Mouse (Mus musculus): ENCODE data around the gene Fbn1.

Fbn1 gene

DNA sequence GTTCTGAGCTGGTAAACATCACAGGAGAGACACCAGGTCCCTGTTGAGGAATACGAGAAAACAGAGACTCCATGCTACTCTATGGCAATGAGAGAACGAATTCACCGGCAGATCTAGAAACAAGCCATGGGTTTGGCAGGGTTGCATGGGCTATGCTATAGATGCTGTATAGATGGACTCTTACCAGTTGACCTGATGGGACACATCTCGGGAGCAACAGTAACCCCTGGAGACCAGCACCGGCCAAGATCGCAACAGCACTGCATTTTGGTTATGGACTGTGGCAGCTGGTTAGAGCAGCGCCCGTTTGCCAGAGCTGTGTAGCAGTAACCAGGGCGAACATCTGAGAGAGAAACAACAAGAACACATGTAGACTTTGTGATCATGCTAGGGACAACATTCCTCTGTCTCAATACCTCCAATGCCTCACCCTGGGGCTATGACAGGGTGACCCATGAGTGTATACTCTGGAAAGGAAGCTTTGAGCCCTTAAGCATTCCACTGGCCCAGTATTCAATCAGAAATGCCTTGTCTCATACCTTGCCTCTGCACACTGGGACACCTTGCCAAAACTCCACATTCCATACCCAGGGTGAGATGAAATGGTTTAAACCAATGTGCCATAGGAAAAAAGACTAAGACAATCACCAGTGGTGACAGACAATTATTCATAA is 113.2 kb downstream of the Fbn1 start:
- DNase-seq (ENCODE audit: low read depth, low spot score) = no peak

DNA sequence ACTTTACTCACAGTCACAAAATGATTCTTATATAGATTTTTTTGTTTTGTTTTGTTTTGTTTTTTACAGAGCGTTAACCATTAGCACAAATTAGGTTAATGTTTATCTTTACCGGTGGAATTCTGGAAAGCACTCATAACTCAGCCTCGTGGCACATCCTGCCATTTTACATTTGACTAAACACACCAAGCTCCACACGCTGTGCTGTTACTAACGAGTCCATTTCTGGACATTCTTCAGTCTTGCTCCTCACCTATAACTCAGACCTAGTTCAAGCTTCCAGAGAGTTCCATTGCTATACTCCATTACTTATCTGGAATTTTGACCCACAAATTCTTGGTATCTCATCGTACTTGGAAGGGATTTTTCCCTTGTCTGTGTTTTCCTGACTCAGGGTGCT is 116.2 kb downstream of the Fbn1 start:
- no peak for DNase-seq (ENCODE audit: low read depth, low spot score)

DNA sequence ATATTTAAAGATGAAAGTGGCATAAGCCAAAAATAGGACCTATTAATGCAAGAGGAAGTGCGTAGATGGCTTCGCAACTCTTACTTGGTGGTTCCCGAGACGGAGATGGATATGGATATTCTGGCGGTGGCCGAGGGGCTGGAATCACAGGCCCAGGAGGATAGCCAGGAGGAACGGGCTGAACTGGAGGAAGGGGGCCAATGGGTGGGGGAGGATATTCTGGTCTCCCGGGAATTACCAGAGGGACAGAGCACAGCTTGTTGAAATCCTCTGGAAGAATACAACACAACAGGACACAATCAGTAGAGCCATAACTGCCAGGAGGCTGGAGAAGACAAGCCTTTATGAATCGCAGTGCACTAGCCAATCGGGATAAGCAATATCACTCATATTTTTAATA is 118.0 kb downstream of the Fbn1 start:
- DNase-seq (ENCODE audit: low read depth, low spot score) = no peak

DNA sequence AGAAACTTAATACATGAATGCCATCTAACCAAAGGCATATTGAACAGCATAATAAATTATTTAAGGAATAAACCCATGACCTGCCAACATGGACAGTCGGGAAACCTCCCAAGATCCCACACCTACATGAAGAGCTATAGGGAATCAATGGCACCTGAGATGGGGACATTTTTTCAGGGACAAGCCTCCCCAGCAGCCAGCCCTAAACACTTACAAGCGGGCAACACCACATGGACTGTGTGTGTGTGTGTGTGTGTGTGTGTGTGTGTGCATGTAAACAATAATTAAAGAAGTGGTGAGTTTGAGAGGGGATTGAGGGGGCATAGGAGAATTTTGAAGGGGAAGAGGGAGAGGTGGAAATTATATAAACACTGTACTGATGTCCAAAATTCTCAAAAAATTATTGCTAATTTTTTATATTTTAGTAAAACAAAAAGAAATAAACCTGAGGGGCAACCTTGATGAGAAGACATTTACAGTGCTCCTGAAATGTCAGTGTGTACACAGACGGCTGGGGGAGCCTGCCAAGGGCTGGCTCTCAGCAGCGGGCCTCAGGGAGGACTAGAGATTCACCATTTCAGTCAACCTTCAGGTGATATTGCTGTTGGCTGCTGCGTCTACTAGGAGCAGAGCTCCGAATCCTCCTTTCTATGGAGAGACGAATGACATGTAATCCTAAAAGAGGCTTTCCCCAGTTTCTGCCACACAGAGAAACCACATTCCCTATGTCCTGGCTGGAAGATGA is 121.4 kb downstream of the Fbn1 start:
- DNase-seq (ENCODE audit: low read depth, low spot score) = no peak

DNA sequence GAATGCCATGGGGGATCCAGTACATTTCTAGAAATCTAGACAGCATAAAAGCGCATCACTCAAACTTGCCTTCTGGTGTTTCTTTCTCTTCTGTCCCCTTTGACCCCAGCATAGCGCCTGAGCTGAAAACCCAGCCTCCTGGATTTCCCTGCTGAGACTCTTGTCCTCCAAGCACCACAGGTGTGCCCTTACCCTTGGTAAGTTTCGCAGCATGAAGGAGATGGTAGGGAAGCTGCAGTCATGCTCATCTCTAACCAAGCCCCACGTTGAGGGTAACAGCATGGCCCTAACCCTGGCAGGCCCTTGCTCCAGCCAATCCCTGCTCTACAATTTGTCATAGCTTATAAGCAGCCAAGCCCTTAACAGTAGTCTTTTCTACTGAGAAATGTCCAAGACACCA is 122.9 kb downstream of the Fbn1 start:
- DNase-seq (ENCODE audit: low read depth, low spot score) = no peak

DNA sequence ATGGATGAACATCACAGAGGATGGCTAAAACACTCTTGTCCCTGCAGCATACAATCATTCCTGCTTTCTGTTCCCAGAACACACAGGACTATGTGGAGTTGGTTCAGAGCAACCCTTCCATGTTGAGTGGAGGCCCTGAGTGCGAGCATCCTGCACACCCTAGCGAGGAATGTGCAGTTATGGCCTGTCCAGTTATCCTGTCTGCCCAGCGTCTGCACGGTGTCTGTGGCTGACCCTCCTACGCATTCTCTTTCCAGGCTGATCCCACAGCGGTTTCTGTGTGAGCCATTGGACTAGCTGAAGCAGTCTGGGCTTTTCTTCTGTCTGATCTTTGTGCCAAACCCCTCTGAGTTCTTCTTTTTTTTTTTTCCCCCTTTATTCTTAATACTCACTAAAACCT is 123.4 kb downstream of the Fbn1 start:
- DNase-seq (ENCODE audit: low read depth, low spot score) = no peak

DNA sequence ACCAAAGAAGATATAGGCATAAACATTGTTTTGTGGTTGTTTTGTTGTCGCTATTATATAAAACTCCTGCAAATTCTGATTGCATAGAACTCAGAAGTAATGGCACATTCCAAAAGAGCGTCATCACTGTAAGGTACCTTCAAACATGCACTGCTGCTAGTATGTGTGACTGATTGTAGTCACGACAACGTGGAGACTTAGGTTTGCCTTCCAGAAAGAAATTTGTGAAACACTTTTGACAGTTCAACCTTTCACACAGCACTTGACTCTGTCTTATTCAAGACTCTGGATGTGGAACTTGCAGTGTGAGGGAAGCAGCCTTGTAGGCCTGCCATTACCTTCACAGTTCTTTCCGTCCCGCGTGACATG is 124.5 kb downstream of the Fbn1 start:
- DNase-seq (ENCODE audit: low read depth, low spot score) = no peak

DNA sequence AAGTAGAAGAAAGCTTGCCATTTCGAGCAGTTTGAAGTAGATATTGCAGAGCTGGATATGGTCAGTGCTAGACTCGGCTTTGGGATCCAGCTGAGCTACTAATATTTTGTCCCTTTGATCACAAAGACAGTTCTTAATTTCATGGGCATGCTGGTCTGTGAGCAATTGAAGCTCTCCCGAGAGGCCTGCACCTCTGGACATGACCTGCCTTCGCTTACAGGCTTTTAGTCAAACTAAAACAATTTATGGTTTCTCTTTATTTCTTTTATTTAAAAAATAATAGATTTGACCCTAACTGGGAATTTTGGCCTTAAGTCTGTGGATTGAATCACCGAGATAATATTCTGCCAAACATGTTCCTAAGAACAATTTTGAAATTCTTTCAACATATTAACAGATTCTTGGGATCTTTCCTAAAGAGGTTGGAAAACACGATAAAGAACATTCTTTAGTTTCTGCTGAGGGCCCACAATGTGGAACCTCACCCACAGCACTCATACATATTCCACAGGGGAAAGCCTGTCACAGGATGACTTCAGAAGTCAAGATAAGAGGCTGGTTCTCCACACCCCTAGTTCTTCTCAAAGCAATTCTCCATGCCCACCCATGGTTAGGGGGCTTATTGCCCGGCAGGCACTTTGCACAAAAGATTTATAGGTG is 125.0 kb downstream of the Fbn1 start:
- DNase-seq (ENCODE audit: low read depth, low spot score) = no peak

DNA sequence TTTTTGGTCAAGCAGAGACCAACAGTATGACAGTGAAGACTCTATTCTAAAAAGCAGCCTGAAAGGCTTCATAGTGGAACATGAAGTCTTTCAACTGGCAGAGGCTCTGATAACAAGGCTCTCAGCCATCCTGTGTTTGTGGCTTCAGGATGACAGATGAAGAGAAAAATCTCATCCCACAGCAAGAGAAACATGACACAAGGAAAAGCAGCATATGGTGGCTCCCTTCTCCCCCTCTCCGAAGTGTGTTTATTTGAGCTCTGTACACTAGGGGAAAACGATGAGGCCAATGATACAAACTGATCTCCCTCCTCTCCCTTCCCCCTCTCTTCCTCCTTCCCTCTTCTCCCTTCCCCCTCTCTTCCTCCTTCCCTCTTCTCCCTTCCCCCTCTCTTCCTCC is 127.7 kb downstream of the Fbn1 start:
- DNase-seq (ENCODE audit: low read depth, low spot score) = no peak

DNA sequence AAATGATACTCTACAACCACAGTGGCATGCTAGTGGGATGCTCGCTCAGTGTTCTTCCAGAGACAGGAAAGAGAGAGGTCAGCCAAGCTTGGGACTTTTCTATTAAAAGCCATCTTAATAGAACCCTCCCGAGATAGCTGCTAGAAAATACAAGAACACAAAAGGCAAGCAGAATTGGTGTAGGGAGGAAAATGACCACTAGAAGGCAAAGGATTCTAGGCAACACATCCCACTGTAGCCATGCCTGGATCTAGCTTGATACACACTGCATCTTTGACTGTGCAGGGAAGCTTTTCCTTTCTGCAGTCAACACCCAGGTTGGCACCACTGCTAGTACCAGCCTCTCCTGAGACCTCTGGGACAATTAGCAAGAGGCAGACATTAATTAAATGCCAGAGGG is 128.6 kb downstream of the Fbn1 start:
- DNase-seq (ENCODE audit: low read depth, low spot score) = no peak

DNA sequence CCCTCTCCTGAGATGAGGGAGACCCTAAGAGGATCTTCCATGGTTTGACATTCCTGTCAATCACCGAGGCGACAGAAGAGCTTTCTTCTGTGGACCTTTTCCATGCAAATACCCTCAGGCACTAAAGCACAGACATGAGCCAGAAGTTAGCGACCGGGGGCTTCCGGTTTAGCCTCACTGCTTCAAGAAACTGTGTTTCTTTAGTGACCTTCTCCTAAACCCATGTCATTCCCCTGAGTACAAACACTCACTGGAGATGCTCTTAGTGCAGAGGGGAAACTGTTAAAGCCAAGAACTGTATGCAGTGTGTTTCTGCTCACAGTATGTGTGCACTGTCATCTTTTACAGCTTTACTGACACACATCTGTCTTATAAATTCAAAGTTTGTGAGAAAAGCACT is 131.9 kb downstream of the Fbn1 start:
- DNase-seq (ENCODE audit: low read depth, low spot score) = no peak

DNA sequence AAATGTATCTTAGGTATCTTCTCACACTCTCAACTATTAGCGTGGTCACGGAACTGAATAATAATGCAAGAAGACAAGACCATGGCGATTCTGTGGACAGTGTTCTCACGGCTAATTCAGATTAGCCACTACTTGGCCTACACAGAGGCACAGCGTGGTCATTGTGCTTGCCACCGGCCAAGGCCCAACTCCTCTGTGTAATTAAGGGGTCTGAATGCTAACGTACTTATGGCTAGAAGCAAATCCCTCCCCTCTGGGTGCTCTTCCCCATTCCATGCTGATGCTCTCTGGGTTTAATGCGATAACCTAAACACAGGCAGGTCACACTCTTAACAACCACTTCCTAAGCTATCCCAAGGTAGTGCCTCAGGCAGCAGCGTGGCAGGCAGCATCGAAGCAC is 132.5 kb downstream of the Fbn1 start:
- DNase-seq (ENCODE audit: low read depth, low spot score) = no peak

DNA sequence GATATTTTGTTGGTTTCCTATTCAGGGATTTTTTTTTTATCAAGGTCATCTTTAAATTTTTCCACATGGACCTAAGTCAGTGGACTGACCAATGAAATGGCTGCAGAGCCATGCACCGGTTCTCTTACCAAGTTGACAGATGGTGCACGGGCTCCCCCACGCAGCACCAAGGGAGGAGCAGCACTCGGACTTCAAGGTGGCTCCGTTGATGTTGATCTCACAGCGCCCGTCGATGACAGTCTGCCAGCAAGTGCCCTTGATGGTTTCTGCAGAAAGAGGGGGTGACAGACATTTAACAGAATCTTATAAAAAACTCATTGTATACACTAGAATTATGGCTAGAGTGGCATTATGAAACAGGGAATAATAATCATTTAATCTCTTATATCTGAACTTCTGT is 138.1 kb downstream of the Fbn1 start:
- DNase-seq (ENCODE audit: low read depth, low spot score) = no peak

DNA sequence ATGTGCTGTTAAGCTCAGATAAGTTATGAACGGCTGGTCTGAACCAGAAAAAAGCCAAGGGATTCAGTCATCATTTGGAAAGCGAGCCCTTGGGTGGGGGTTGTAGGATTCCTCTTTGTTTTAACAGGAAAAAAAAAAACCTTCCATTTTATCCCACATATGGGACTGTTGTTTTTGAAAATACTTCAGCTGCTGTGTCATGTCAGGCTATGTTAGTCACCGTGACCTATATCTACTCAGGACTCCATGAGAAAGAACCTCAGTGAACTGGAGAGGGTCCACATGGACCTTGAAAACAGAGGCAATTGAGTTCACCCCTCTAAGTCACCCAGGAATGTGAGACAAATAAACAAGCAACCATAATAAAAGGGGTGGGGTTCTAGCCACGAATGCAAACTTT is 139.2 kb downstream of the Fbn1 start:
- no peak for DNase-seq (ENCODE audit: low read depth, low spot score)

DNA sequence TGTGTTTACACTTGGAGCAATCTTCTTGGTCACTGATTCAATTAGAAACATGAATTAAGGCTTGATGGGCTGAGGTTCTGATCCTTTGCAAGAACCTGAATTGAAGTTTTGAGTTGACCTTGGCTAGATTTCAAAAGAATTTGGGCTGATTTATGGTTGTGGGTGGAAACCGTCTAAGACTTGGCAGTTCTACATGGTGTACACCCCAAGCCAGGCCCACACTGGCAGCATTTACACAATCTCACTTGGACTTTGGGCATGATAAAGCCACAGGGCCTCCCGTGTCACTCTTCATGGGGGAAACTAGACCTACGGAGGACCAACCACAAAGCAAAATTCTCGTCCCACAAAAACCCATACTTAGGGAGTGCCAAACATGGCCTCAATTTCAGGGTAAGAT is 146.1 kb downstream of the Fbn1 start:
- no peak for DNase-seq (ENCODE audit: low read depth, low spot score)

DNA sequence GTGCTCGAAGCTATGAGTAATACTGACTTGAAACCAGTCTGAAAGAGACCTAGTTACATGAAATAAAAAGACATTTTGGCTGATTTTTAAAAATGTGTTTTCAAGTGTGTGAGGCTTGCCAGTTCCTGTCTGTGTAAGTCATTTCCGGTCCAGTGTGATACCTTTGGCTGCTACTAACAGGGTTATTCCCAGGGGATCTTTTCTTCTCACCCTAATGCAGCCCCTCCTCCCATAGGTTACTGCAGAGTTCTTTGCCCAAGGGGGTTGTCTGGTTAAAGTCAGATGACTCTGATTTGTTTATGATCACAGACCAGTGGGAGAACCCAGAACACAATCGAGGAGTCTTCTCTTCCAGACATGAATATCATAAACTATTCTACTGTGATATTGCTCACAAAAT is 151.3 kb downstream of the Fbn1 start:
- no peak for DNase-seq (ENCODE audit: low read depth, low spot score)

DNA sequence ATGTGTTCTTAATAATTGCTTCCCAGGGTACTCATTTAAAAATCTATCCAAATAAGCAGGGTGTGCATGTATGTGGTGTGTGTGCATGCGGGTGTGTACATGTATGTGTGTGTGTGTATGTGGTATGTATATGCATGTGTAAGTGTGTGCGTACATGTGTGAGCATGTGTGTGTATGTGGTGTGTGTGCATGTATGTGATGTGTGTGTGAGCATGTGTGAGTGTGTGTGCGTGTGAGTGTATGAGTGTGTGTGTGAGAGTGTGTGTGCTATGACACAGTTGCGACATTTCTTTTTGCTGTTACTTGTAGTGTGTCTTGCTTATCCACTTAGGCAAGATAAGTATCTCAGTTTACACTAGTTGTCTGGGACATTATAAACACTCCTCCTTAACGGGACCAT is 151.7 kb downstream of the Fbn1 start:
- no peak for DNase-seq (ENCODE audit: low read depth, low spot score)

DNA sequence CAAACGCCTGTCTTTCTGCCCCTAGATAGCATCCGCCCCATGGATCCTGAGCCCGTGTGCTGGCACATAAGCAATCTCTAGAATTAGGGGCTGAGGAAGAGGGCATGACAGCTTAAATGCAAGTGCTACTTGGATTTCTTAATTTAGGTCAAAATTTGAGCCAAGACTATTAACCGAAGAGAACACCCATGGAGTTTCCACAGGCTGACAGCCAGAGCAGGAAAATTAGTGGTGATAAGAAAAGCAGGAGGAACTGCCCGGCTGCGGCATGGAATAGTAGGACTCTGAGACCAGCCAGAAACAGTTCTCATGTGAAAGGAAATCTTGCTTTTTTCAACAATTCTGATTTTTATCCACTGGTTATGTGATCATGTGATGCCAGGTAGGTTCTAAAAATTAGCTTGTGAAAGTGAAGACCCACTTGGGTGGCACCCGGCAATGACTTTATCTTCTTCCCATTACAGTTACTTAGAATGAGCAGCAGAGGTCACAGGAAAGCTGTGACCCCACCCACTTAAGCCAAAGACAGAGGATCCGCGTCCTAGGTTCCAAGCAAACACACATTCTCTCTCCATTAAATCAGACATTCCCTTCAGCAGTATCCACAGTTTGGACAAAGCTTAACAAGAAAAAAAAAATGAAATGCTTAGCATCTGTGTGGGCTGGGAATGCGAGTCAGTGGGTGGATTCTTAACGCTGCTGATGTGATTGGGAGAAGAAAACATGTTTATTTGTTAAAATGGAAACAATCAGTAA is 152.4 kb downstream of the Fbn1 start:
- no peak for DNase-seq (ENCODE audit: low read depth, low spot score)

DNA sequence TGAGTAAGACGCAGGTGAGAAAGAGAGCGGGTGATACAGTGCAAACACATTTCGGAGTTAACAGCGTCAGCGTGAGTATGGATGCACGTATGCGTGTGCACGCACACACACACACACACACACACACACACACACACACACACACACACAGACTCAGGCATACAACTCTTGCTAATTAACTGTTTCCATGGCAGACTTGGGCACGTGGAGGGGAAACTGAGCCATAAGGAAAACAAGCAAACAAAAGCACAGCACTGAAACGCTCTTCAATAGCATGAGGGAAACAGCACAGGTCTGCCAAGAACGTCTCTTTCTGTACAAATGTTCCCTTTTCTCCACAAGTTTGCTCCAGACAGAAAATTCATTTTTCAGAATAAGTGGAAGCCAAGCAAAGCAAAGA is 153.2 kb downstream of the Fbn1 start:
- DNase-seq (ENCODE audit: low read depth, low spot score) = no peak

DNA sequence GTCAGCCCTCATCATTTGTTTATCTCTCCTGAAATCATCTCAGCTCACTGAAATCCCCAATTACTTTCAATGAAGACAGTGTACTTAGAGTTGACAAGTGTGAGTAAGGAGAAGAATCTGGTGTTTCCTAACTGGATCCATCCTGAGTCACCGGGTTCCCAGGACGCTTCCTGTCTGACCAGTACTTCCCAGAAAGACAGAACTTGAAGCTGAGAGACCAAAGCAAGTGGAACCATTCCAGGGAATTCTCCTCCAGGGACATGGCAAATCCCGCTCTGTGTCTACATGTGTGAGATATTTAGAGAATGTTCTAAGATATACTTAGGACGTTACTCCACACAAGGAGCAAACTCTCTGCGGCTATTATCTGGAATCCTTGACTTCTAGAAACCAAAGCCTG is 158.6 kb downstream of the Fbn1 start:
- no peak for DNase-seq (ENCODE audit: low read depth, low spot score)

DNA sequence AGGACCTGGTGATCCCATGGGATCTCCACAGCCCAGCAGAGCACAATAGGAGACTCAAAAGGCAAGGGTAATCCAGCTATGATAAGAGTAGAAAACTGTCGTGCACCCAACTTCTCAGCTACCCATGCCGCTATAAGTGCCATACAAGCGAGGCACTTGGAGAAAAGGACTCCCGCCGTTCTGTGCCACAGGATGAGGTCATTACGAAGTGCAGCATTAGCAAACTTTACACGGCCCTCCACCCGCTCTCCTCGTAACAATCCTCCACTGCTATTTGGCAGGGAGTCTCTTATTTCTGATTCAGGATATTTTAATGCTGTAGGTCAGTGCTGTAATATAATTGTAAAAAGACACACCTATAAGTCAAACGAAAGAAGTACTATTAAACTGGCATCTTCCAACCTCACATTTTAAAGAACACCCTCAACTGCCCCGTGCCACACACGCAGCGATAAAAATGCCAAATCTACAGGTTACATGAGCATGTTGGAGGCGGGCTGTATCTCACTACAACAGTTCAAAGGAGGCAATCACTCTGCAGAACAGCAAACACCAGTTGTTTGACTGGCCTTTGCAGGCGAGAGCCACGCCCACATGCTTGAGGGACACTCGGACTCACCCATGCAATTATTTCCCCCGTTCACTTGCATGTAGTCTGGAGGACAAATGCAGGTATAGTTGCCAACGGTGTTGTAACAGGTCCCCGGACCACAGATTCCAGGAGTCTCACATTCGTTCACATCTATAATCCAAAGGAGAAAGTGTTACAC is 165.4 kb downstream of the Fbn1 start:
- no peak for DNase-seq (ENCODE audit: low read depth, low spot score)

DNA sequence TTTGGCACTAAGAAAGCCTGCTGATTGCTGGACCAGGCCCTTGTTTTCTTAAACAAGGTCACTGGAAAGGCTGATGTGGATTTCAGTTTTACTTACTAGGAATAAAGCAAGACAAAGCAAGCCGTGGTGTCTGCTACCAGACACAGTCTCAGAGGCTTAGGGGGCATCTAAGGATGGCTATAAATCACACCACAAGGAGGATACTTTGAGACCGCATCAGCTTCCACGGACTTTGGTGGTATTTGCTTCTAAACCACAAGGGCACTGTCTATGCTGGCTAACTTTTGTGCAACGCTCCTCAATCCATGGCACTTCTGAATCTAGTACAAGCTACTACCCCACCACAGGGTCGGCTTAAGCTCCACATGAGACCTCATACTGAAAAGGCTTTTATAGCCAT is 167.4 kb downstream of the Fbn1 start:
- DNase-seq (ENCODE audit: low read depth, low spot score) = no peak
